Mouse (Mus musculus) macrophage (primary cell): ENCODE measurements around the gene Bckdhb. TPM values are rescaled to one million over a fixed set of nuclear protein-coding genes. Genes with fewer than 3 reads are reported as not detected.
"Not testable (repeated sequence)": the region's sequence is repeated elsewhere in the genome, so short reads cannot be mapped to it uniquely, and the experiment has no call there.

ENCODE experiments used
- H3K27ac ChIP-seq: fragments of 350-480 bp; formaldehyde crosslinking; 2 replicates; pipeline ENCODE4 v1.9.0; 2021
- H3K36me3 ChIP-seq: fragments of 350-480 bp; formaldehyde crosslinking; 2 replicates; pipeline ENCODE4 v1.9.0; 2021; ENCODE audit errors: inconsistent target
- H3K4me3 ChIP-seq: fragments of 350-480 bp; formaldehyde crosslinking; 2 replicates; pipeline ENCODE4 v1.9.0; 2021; ENCODE audit errors: inconsistent target
- H3K79me2 ChIP-seq: fragments of 350-480 bp; formaldehyde crosslinking; 2 replicates; pipeline ENCODE4 v1.9.0; 2021; ENCODE audit errors: inconsistent target
- WGBS: methylation state at CpG from one replicate; pipeline ENCODE4 v1.1.7; 2026; ENCODE audit warnings: inconsistent platforms; ENCODE audit not compliant: missing documents; 5-methylcytosine and 5-hydroxymethylcytosine counted together
- polyA plus RNA-seq: library from polyadenylated mRNA; stranded (reverse); fragments of 250-400 nt; gene quantifications from 3 replicates; pipeline ENCODE4 v1.2.4, GENCODE M21; 2018; ENCODE audit warnings: inconsistent platforms

The Bckdhb gene
- polyA plus RNA-seq, 1 experiment from 2014 or later: 9.8 TPM

- WGBS: 100% methylated on average over 2 of the region's 2 CpGs
- Histone ChIP-seq H3K36me3 (no peaks in the 10 kb centered on the region), H3K79me2 (no peaks in the 10 kb centered on the region), H3K27ac (no peak overlapping the region), H3K4me3 (no peak overlapping the region)
Observed at GRCm38 (mm10) chr9:84045632-84046031, 120.7 kb downstream of the Bckdhb start.

GRCm38 (mm10) chr9:84046334-84046733, 121.4 kb downstream of the Bckdhb start:
- Histone ChIP-seq H3K36me3 (no peaks in the 10 kb centered on the region), H3K79me2 (no peaks in the 10 kb centered on the region), H3K27ac (no peak overlapping the region), H3K4me3 (no peak overlapping the region)
- 86% methylated on average over 4 of the region's 12 CpGs for WGBS

- Histone ChIP-seq H3K79me2 (no peaks in the 10 kb centered on the region), H3K4me3 (no peak overlapping the region), H3K36me3 (no peaks in the 10 kb centered on the region), H3K27ac (no peak overlapping the region)
- WGBS: 91% methylated on average over 4 of the region's 4 CpGs
Observed at GRCm38 (mm10) chr9:84046961-84047360, 122.0 kb downstream of the Bckdhb start.

- WGBS: 96% methylated on average over 3 of the region's 3 CpGs
- Histone ChIP-seq H3K79me2 (no peaks in the 10 kb centered on the region), H3K27ac (no peak overlapping the region), H3K36me3 (no peaks in the 10 kb centered on the region), H3K4me3 (no peak overlapping the region)
Observed at GRCm38 (mm10) chr9:84047436-84047835, 122.5 kb downstream of the Bckdhb start.

GRCm38 (mm10) chr9:84049142-84049541, 124.2 kb downstream of the Bckdhb start:
- WGBS: 67% methylated on average over 1 of the region's 1 CpGs
- Histone ChIP-seq H3K27ac (no peak overlapping the region), H3K36me3 (no peaks in the 10 kb centered on the region), H3K79me2 (no peaks in the 10 kb centered on the region), H3K4me3 (no peak overlapping the region)

GRCm38 (mm10) chr9:84050867-84051635, 126.1 kb downstream of the Bckdhb start:
- no peak overlapping the region for H3K4me3 ChIP-seq
- H3K27ac ChIP-seq: no peak overlapping the region
- 98% methylated on average over 18 of the region's 18 CpGs for WGBS
- H3K36me3 ChIP-seq: no peaks in the 10 kb centered on the region
- H3K79me2 ChIP-seq: no peaks in the 10 kb centered on the region

GRCm38 (mm10) chr9:84055125-84055807, 130.3 kb downstream of the Bckdhb start:
- H3K4me3 ChIP-seq: no peak overlapping the region
- no peak overlapping the region for H3K27ac ChIP-seq
- no peaks in the 10 kb centered on the region for H3K36me3 ChIP-seq
- H3K79me2 ChIP-seq: no peaks in the 10 kb centered on the region
- WGBS: 100% methylated on average over 7 of the region's 7 CpGs

- H3K36me3 ChIP-seq, H3K79me2 ChIP-seq, H3K27ac ChIP-seq, H3K4me3 ChIP-seq: not testable (repeated sequence)
- WGBS: 53% methylated on average over 4 of the region's 4 CpGs
Observed at GRCm38 (mm10) chr9:84060781-84061180, 135.8 kb downstream of the Bckdhb start.

- H3K4me3 ChIP-seq: no peak overlapping the region
- no peak overlapping the region for H3K27ac ChIP-seq
- H3K79me2 ChIP-seq: no peaks in the 10 kb centered on the region
- no peaks in the 10 kb centered on the region for H3K36me3 ChIP-seq
- WGBS: 98% methylated on average over 2 of the region's 3 CpGs
Observed at GRCm38 (mm10) chr9:84063617-84064016, 138.7 kb downstream of the Bckdhb start.

- Histone ChIP-seq H3K4me3 (no peak overlapping the region), H3K27ac (no peak overlapping the region), H3K79me2 (no peaks in the 10 kb centered on the region), H3K36me3 (no peaks in the 10 kb centered on the region)
- 100% methylated on average over 4 of the region's 4 CpGs for WGBS
Observed at GRCm38 (mm10) chr9:84064113-84064512, 139.2 kb downstream of the Bckdhb start.

- Histone ChIP-seq H3K4me3 (no peak overlapping the region), H3K79me2 (no peaks in the 10 kb centered on the region), H3K36me3 (no peaks in the 10 kb centered on the region), H3K27ac (no peak overlapping the region)
- 92% methylated on average over 5 of the region's 6 CpGs for WGBS
Observed at GRCm38 (mm10) chr9:84070247-84070646, 145.3 kb downstream of the Bckdhb start.

- WGBS: 94% methylated on average over 5 of the region's 5 CpGs
- H3K27ac ChIP-seq: no peak overlapping the region
- H3K79me2 ChIP-seq: no peaks in the 10 kb centered on the region
- no peaks in the 10 kb centered on the region for H3K36me3 ChIP-seq
- H3K4me3 ChIP-seq: no peak overlapping the region
Observed at GRCm38 (mm10) chr9:84070740-84071139, 145.8 kb downstream of the Bckdhb start.

- H3K27ac ChIP-seq: no peak overlapping the region
- no peaks in the 10 kb centered on the region for H3K36me3 ChIP-seq
- 95% methylated on average over 6 of the region's 6 CpGs for WGBS
Observed at GRCm38 (mm10) chr9:84072534-84072933, 147.6 kb downstream of the Bckdhb start.

GRCm38 (mm10) chr9:84073237-84073636, 148.3 kb downstream of the Bckdhb start:
- Histone ChIP-seq H3K4me3 (no peak overlapping the region), H3K79me2 (no peaks in the 10 kb centered on the region), H3K36me3 (no peaks in the 10 kb centered on the region), H3K27ac (no peak overlapping the region)
- WGBS: 88% methylated on average over 7 of the region's 9 CpGs

More at GRCm38 (mm10) chr9:84072534-84072933, 147.6 kb downstream of the Bckdhb start:
- Histone ChIP-seq H3K4me3 (no peak overlapping the region), H3K79me2 (no peaks in the 10 kb centered on the region)

GRCm38 (mm10) chr9:84083551-84083950, 158.6 kb downstream of the Bckdhb start:
- H3K36me3 ChIP-seq: no peaks in the 10 kb centered on the region
- no peak overlapping the region for H3K27ac ChIP-seq
- H3K4me3 ChIP-seq: no peak overlapping the region
- no peaks in the 10 kb centered on the region for H3K79me2 ChIP-seq
- 76% methylated on average over 4 of the region's 4 CpGs for WGBS
